Mouse (Mus musculus) kidney, adult 2 months (tissue): ENCODE data around the gene Lama1.

Source experiments
- CTCF ChIP-seq: fragments of 200-500 bp; conservative IDR thresholded peaks from 2 replicates; pipeline ENCODE4 v1.5.1; 2011; ENCODE audit warnings: low read depth, mild to moderate bottlenecking, control low read depth, low read length, moderate library complexity, mixed read lengths; ENCODE audit not compliant: insufficient read depth, insufficient read length
- POLR2A ChIP-seq: fragments of 200-500 bp; IDR thresholded peaks from one replicate; pipeline ENCODE4 v1.6.1; 2011; ENCODE audit warnings: low read depth, low read length, control low read depth

DNA sequence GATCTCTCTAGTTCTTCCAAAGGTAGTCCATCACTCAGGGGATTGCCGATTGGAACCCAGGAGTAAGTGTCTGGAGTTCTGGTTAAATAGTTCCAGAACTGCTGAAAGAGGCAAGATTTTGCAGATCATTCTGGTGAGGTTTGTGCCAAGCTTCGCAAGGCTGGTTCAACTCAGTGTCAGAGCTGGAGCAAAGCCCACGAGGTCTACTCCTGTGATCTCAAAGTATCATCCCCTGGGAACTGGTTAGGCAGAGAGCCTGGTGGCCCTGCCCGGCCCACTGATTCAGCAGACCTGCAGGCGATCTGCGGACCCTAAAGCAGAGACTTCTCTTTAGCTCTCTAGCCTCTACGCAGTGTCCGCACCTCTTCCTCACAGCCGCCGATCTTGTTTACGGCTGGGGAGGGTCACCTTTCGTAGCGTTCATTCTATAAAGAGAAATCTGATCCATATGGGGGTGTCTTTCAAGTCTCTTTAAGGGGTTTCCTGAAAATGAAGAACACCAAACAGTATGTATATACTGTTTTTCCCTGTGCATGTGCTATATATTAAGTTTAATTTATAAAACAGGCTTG, 10.8 kb downstream of the Lama1 start:
- TF ChIP-seq CTCF (no peak), POLR2A (no peak)
